Mouse (Mus musculus) MEL (cell line): ENCODE measurements around the gene Cyp2d26. TPM values are rescaled to one million over a fixed set of nuclear protein-coding genes. Genes with fewer than 3 reads are reported as not detected.

Experiments
- DNase-seq: peaks from one replicate; pipeline ENCODE4 v3.0.0; 2011; ENCODE audit warnings: low read depth, low spot score
- H3K27ac ChIP-seq: 2 replicates; pipeline ENCODE4 v1.5.1; 2012; ENCODE audit warnings: low read depth, mild to moderate bottlenecking, control low read depth, low read length, moderate library complexity; ENCODE audit not compliant: control insufficient read depth
- H3K27me3 ChIP-seq, 2 experiments: fragments of 150-350 bp in 1 of 2; sonication (generic) in 1 of 2; 2 replicates each; pipeline ENCODE4 v1.6.1; 2012; ENCODE audit warnings: low read length in 2 of 2, mild to moderate bottlenecking in 2 of 2, improper control_type of control experiment in 1 of 2, moderate library complexity in 1 of 2; ENCODE audit not compliant: insufficient read depth in 2 of 2, control insufficient read depth in 1 of 2
- H3K36me3 ChIP-seq, 2 experiments: 2 replicates each; pipeline ENCODE4 v1.6.1; 2012 to 2014; ENCODE audit warnings: low read length in 2 of 2, improper control_type of control experiment in 1 of 2, inconsistent platforms in 1 of 2, mild to moderate bottlenecking in 1 of 2; ENCODE audit not compliant: insufficient read depth in 2 of 2, control insufficient read depth in 1 of 2
- H3K4me1 ChIP-seq, 2 experiments: fragments of 150-350 bp in 1 of 2; sonication (generic) in 1 of 2; 2 replicates each; pipeline ENCODE4 v1.6.1; 2012; ENCODE audit warnings: low read length in 2 of 2, improper control_type of control experiment in 1 of 2, mild to moderate bottlenecking in 1 of 2; ENCODE audit not compliant: insufficient read depth in 2 of 2, control insufficient read depth in 1 of 2
- H3K4me3 ChIP-seq, 2 experiments: fragments of 150-350 bp in 1 of 2; sonication (generic) in 1 of 2; 2 replicates each; pipeline ENCODE4 v1.5.1; 2012; ENCODE audit warnings: low read depth in 2 of 2, low read length in 2 of 2, mild to moderate bottlenecking in 2 of 2, moderate library complexity in 2 of 2, control low read depth in 1 of 2, improper control_type of control experiment in 1 of 2; ENCODE audit not compliant: control insufficient read depth in 1 of 2, insufficient read depth in 1 of 2
- H3K79me2 ChIP-seq: 2 replicates; pipeline ENCODE4 v1.6.1; 2012; ENCODE audit warnings: mild to moderate bottlenecking, low read length, moderate library complexity; ENCODE audit not compliant: control insufficient read depth, poor library complexity, insufficient read depth
- H3K9ac ChIP-seq: 2 replicates; pipeline ENCODE4 v1.6.1; 2012; ENCODE audit warnings: low read depth, mild to moderate bottlenecking, control low read depth, low read length, moderate library complexity; ENCODE audit not compliant: control insufficient read depth, poor library complexity, severe bottlenecking
- H3K9me3 ChIP-seq: fragments of 150-350 bp; sonication (generic); replicated peaks from 2 replicates; pipeline ENCODE4 v1.6.1; 2012; ENCODE audit warnings: mild to moderate bottlenecking, low read length, improper control_type of control experiment, moderate library complexity; ENCODE audit not compliant: insufficient read depth
- BHLHE40 ChIP-seq: IDR thresholded peaks from 2 replicates; pipeline ENCODE4 v1.6.1; 2012; ENCODE audit warnings: low read depth, mild to moderate bottlenecking, inconsistent platforms, low read length, improper control_type of control experiment, borderline replicate concordance
- CHD2 ChIP-seq: IDR thresholded peaks from 2 replicates; pipeline ENCODE4 v1.6.1; 2011; ENCODE audit warnings: low read length, improper control_type of control experiment
- ELF1 ChIP-seq: IDR thresholded peaks from 2 replicates; pipeline ENCODE4 v1.6.1; 2014; ENCODE audit warnings: low read depth, mild to moderate bottlenecking, inconsistent platforms, low read length, improper control_type of control experiment, moderate library complexity
- EP300 ChIP-seq, 2 experiments: IDR thresholded peaks; 2 replicates each; pipeline ENCODE4 v1.6.1; 2011; ENCODE audit warnings: improper control_type of control experiment in 2 of 2, low read length in 2 of 2, low read depth in 1 of 2, mild to moderate bottlenecking in 1 of 2
- HCFC1 ChIP-seq: IDR thresholded peaks from 2 replicates; pipeline ENCODE4 v1.6.1; 2012; ENCODE audit warnings: low read depth, mild to moderate bottlenecking, inconsistent platforms, low read length, improper control_type of control experiment, moderate library complexity
- MEF2A ChIP-seq: IDR thresholded peaks from 2 replicates; pipeline ENCODE4 v1.6.1; 2014; ENCODE audit warnings: low read depth, mild to moderate bottlenecking, inconsistent platforms, low read length, improper control_type of control experiment; ENCODE audit not compliant: poor library complexity, insufficient replicate concordance, severe bottlenecking; ENCODE audit errors: extremely low read depth
- MXI1 ChIP-seq: IDR thresholded peaks from 2 replicates; pipeline ENCODE4 v1.6.1; 2011; ENCODE audit warnings: mild to moderate bottlenecking, low read depth, low read length, improper control_type of control experiment
- MYB ChIP-seq: IDR thresholded peaks from 2 replicates; pipeline ENCODE4 v1.6.1; 2011; ENCODE audit warnings: mild to moderate bottlenecking, low read depth, low read length, improper control_type of control experiment
- MYC ChIP-seq: IDR thresholded peaks from 2 replicates; pipeline ENCODE4 v1.6.1; 2011; ENCODE audit warnings: low read depth, mild to moderate bottlenecking, low read length, improper control_type of control experiment, moderate library complexity
- NRF1 ChIP-seq: IDR thresholded peaks from 2 replicates; pipeline ENCODE4 v1.6.1; 2014; ENCODE audit warnings: low read depth, mild to moderate bottlenecking, inconsistent platforms, low read length, improper control_type of control experiment, moderate library complexity; ENCODE audit not compliant: poor library complexity, insufficient read depth, severe bottlenecking
- POLR2A ChIP-seq, 2 experiments: IDR thresholded peaks; 2 replicates each; pipeline ENCODE4 v1.6.1; 2011 to 2012; ENCODE audit warnings: low read length in 2 of 2, mild to moderate bottlenecking in 2 of 2, control low read depth in 1 of 2, improper control_type of control experiment in 1 of 2, low read depth in 1 of 2, moderate library complexity in 1 of 2; ENCODE audit not compliant: control insufficient read depth in 1 of 2, insufficient read depth in 1 of 2, poor library complexity in 1 of 2
- POLR2AphosphoS5 ChIP-seq: IDR thresholded peaks from 2 replicates; pipeline ENCODE4 v1.6.1; 2012; ENCODE audit warnings: low read depth, borderline replicate concordance, mild to moderate bottlenecking, inconsistent platforms, low read length, moderate library complexity, mixed read lengths
- RAD21 ChIP-seq: IDR thresholded peaks from 2 replicates; pipeline ENCODE4 v1.6.1; 2011; ENCODE audit warnings: mild to moderate bottlenecking, low read depth, low read length, improper control_type of control experiment
- SMC3 ChIP-seq: IDR thresholded peaks from 2 replicates; pipeline ENCODE4 v1.6.1; 2011; ENCODE audit warnings: low read depth, low read length, improper control_type of control experiment
- TBP ChIP-seq: IDR thresholded peaks from 2 replicates; pipeline ENCODE4 v1.8.0; 2011; ENCODE audit warnings: low read depth, low read length, improper control_type of control experiment
- UBTF ChIP-seq: IDR thresholded peaks from 2 replicates; pipeline ENCODE4 v1.6.1; 2012; ENCODE audit warnings: low read depth, mild to moderate bottlenecking, inconsistent platforms, low read length, improper control_type of control experiment, moderate library complexity, borderline replicate concordance; ENCODE audit not compliant: insufficient read depth
- USF1 ChIP-seq: IDR thresholded peaks from 2 replicates; pipeline ENCODE4 v1.6.1; 2014; ENCODE audit warnings: low read depth, mild to moderate bottlenecking, inconsistent platforms, low read length, improper control_type of control experiment, moderate library complexity
- ZKSCAN1 ChIP-seq: IDR thresholded peaks from 2 replicates; pipeline ENCODE4 v1.6.1; 2012; ENCODE audit warnings: low read depth, mild to moderate bottlenecking, inconsistent platforms, low read length, improper control_type of control experiment, moderate library complexity
- polyA plus RNA-seq, 2 experiments: library from polyadenylated mRNA; stranded (reverse) in 1 of 2; unstranded in 1 of 2; fragments of >175 nt in 1 of 2; fragments of >200 nt in 1 of 2; gene quantifications; 2 replicates each; pipeline versions ENCODE4 v1.2.1 to v1.2.4; 2012; ENCODE audit warnings: low replicate concordance in 2 of 2, low read depth in 1 of 2; ENCODE audit not compliant: insufficient read length in 2 of 2, insufficient read depth in 1 of 2, missing spikeins in 1 of 2
- total RNA-seq: library from RNA; depleted of rRNA; stranded (reverse); fragments of 300-350 nt; gene quantifications from 2 replicates; pipeline ENCODE4 v1.2.3, GENCODE M21; 2012

Cyp2d26 gene
- total and polyA plus RNA-seq, 3 experiments, result not detected

DNA sequence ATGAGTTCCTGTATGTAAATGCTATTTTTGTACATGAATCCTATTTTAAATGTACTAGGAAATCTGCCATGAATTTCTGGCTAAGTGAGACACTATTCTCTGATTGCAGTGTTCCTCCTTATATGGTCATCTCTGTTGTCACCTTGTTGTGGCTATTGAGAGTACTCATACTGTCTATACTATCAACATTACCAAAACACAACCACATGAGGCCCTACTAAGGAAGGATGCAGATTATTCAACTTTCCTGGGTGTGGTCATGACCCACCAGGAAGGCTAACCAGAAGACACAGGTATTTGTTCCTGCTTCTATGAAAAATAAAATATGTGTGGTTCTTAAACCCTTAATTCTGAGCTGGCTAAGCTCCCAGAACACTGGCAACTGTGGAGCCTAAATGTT, 31.8 kb upstream of the Cyp2d26 start:
- H3K36me3 ChIP-seq, result peaks cover 0 to 21% of the 10 kb centered on the region in 2 experiments; a peak in 2 of 4 replicates
- peaks cover 16% of the 10 kb centered on the region; the same call in 1 of the 2 replicates for H3K79me2 ChIP-seq
- no peak for TF ChIP-seq ZKSCAN1
- no peak for TF ChIP-seq POLR2AphosphoS5
- TF ChIP-seq BHLHE40, result no peak
- no peak for TF ChIP-seq SMC3
- TF ChIP-seq CHD2, result no peak
- TF ChIP-seq RAD21, result no peak
- no peak for TF ChIP-seq POLR2A (IDR thresholded peaks at IDR 0.05; ENCODE audit: control insufficient read depth in 1 of 2, insufficient read depth in 1 of 2, low read depth in 1 of 2, low read length in 2 of 2, poor library complexity in 1 of 2)
- TF ChIP-seq NRF1, result no peak
- no peak for TF ChIP-seq MEF2A
- no peak for TF ChIP-seq MYB
- no peak for TF ChIP-seq USF1
- no peak for TF ChIP-seq EP300 (IDR thresholded peaks at IDR 0.05; ENCODE audit: low read depth in 1 of 2, low read length in 2 of 2)
- TF ChIP-seq, all 39 proteins: peak for 0
- Histone ChIP-seq H3K4me1 (no peaks in the 10 kb centered on the region), H3K9me3 (no peaks in the 10 kb centered on the region), H3K27me3 (no peaks in the 10 kb centered on the region), H3K4me3 (no peak overlapping the region), H3K27ac (no peak overlapping the region), H3K9ac (no peak overlapping the region)
- no peak for DNase-seq

DNA sequence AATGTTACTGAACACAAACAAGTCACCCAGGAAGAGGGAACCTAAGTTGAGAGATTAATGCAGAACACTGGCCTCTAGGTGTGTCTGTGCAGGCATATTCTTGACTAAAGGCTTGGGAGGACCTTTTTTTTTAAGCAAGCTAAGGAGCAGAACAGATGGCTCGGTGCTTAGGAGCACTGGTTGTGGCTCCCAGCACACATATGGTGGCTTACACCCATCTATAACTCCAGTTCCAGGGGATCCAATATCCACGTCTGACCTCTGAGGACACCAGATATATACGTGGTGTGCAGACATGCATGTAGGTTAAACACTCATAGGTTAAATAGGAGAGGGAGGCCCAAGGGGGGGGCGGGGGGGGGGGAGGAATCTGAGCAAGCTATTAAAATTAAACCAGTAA, 28.3 kb upstream of the Cyp2d26 start:
- TF ChIP-seq SMC3, result no peak
- TF ChIP-seq MXI1, result no peak
- no peak for TF ChIP-seq UBTF
- TF ChIP-seq HCFC1, result no peak
- no peak for TF ChIP-seq ELF1
- no peak for TF ChIP-seq TBP
- no peak for TF ChIP-seq EP300 (IDR thresholded peaks at IDR 0.05; ENCODE audit: low read depth in 1 of 2, low read length in 2 of 2)
- TF ChIP-seq MYC, result no peak
- TF ChIP-seq, all 39 proteins: peak for 0
- no peaks in the 10 kb centered on the region for H3K27me3 ChIP-seq
- H3K4me3 ChIP-seq, result no peak overlapping the region
- no peaks in the 10 kb centered on the region for H3K4me1 ChIP-seq
- H3K9me3 ChIP-seq, result no peaks in the 10 kb centered on the region
- DNase-seq, result no peak
- peaks cover 0 to 15% of the 10 kb centered on the region in 2 experiments; a peak in 2 of 4 replicates for H3K36me3 ChIP-seq
- H3K79me2 ChIP-seq, result peaks cover 5% of the 10 kb centered on the region; the same call in 1 of the 2 replicates
- H3K9ac ChIP-seq, result no peak overlapping the region
- H3K27ac ChIP-seq, result no peak overlapping the region
